Mouse (Mus musculus) heart, embryonic 10.5 days (tissue): ENCODE measurements around the gene Gapvd1. TPM values are rescaled to one million over a fixed set of nuclear protein-coding genes. Genes with fewer than 3 reads are reported as not detected.

ENCODE experiments used
- DNase-seq: peaks from one replicate; pipeline ENCODE4 v3.0.0-alpha.2; 2017; ENCODE audit warnings: low spot score
- H3K27ac ChIP-seq: fragments of 300-500 bp; sonication (generic); 2 replicates; pipeline ENCODE4 v1.5.1; 2016; ENCODE audit warnings: mild to moderate bottlenecking
- H3K27me3 ChIP-seq: fragments of 300-500 bp; sonication (generic); 2 replicates; pipeline ENCODE4 v1.6.1; 2016; ENCODE audit warnings: mild to moderate bottlenecking; ENCODE audit not compliant: poor library complexity, insufficient read depth, severe bottlenecking
- H3K36me3 ChIP-seq: fragments of 300-500 bp; sonication (generic); 2 replicates; pipeline ENCODE4 v1.6.1; 2016; ENCODE audit warnings: mild to moderate bottlenecking, moderate library complexity
- H3K4me1 ChIP-seq: fragments of 300-500 bp; sonication (generic); 2 replicates; pipeline ENCODE4 v1.6.1; 2016; ENCODE audit warnings: mild to moderate bottlenecking
- H3K4me3 ChIP-seq: fragments of 300-500 bp; sonication (generic); 2 replicates; pipeline ENCODE4 v1.5.1; 2016; ENCODE audit warnings: mild to moderate bottlenecking, moderate library complexity
- H3K9me3 ChIP-seq: fragments of 300-500 bp; sonication (generic); 2 replicates; pipeline ENCODE4 v1.6.1; 2016; ENCODE audit warnings: mild to moderate bottlenecking, moderate library complexity
- WGBS: fragments of 180-500 bp; shearing (Covaris S2); methylation state at CpG from one replicate; pipeline ENCODE4 v1.1.7; 2016; 5-methylcytosine and 5-hydroxymethylcytosine counted together
- polyA plus RNA-seq: library from polyadenylated mRNA; unstranded; fragments of >200 nt; fragmentation: Nextera tagmentation; extraction: Ambion mirVana; gene quantifications from 2 replicates; pipeline ENCODE4 v1.2.1, GENCODE M21; 2016

Gene Gapvd1
- polyA plus RNA-seq, 1 experiment from 2014 or later, result 63.7 TPM

GRCm38 (mm10) chr2:34790282-34790681 lies 35.2 kb upstream of the Gapvd1 start:
- Histone ChIP-seq H3K36me3 (peaks cover 55% of the 10 kb centered on the region), H3K4me1 (peaks cover 7% of the 10 kb centered on the region; the same call in 1 of the 2 replicates), H3K27ac (no peak overlapping the region), H3K27me3 (no peaks in the 10 kb centered on the region), H3K4me3 (no peak overlapping the region), H3K9me3 (no peaks in the 10 kb centered on the region)
- DNase-seq, result no peak
- 90% methylated on average over 8 of the region's 8 CpGs for WGBS

- H3K4me1 ChIP-seq, result peaks cover 14% of the 10 kb centered on the region; the same call in 1 of the 2 replicates
- H3K4me3 ChIP-seq, result no peak overlapping the region
- no peaks in the 10 kb centered on the region for H3K9me3 ChIP-seq
- DNase-seq, result no peak
- peaks cover 74% of the 10 kb centered on the region for H3K36me3 ChIP-seq
- H3K27me3 ChIP-seq, result no peaks in the 10 kb centered on the region
- WGBS, result 88% methylated on average over 2 of the region's 2 CpGs
- peak overlapping the region; percentile 32; the same call in 1 of the 2 replicates for H3K27ac ChIP-seq
Observed at GRCm38 (mm10) chr2:34784085-34784484, 29.1 kb upstream of the Gapvd1 start.

- peak overlapping the region; percentile 32 for H3K27ac ChIP-seq
- WGBS, result 50% methylated on average over 14 of the region's 14 CpGs
- H3K27me3 ChIP-seq, result no peaks in the 10 kb centered on the region
- H3K4me3 ChIP-seq, result no peak overlapping the region
- no peaks in the 10 kb centered on the region for H3K9me3 ChIP-seq
- peaks cover 7% of the 10 kb centered on the region; the same call in 1 of the 2 replicates for H3K4me1 ChIP-seq
- DNase-seq, result peak; percentile 93
- H3K36me3 ChIP-seq, result peaks cover 75% of the 10 kb centered on the region
Observed at GRCm38 (mm10) chr2:34783064-34784020, 28.3 kb upstream of the Gapvd1 start.

GRCm38 (mm10) chr2:34777237-34777868 lies 22.3 kb upstream of the Gapvd1 start:
- Histone ChIP-seq H3K27ac (no peak overlapping the region), H3K4me3 (no peak overlapping the region), H3K4me1 (peaks cover 26% of the 10 kb centered on the region), H3K9me3 (no peaks in the 10 kb centered on the region), H3K27me3 (no peaks in the 10 kb centered on the region), H3K36me3 (peaks cover 92% of the 10 kb centered on the region)
- no peak for DNase-seq
- WGBS, result 71% methylated on average over 1 of the region's 1 CpGs

- Histone ChIP-seq H3K27ac (no peak overlapping the region), H3K9me3 (no peaks in the 10 kb centered on the region), H3K36me3 (peaks cover 71% of the 10 kb centered on the region), H3K4me1 (peaks cover 32% of the 10 kb centered on the region), H3K4me3 (peak overlapping the region; percentile 100), H3K27me3 (no peaks in the 10 kb centered on the region)
- whole genome bisulfite sequencing, result 83% methylated on average over 6 of the region's 6 CpGs
- no peak for DNase-seq
Observed at GRCm38 (mm10) chr2:34774493-34774892, 19.5 kb upstream of the Gapvd1 start.

- Histone ChIP-seq H3K27me3 (no peaks in the 10 kb centered on the region), H3K9me3 (no peaks in the 10 kb centered on the region), H3K4me3 (peak overlapping the region; percentile 100), H3K4me1 (peaks cover 32% of the 10 kb centered on the region), H3K27ac (no peak overlapping the region), H3K36me3 (peaks cover 63% of the 10 kb centered on the region)
- 90% methylated on average over 4 of the region's 4 CpGs for WGBS
- DNase-seq, result no peak
Observed at GRCm38 (mm10) chr2:34773673-34774072, 18.6 kb upstream of the Gapvd1 start.

- 4% methylated on average over 50 of the region's 50 CpGs for WGBS
Observed at GRCm38 (mm10) chr2:34772252-34773235, 17.5 kb upstream of the Gapvd1 start.

GRCm38 (mm10) chr2:34771368-34772226 lies 16.6 kb upstream of the Gapvd1 start, which contains the start of gene Hspa5:
TSS of gene Hspa5 (plus strand) at chr2:34771970.
- under 1% methylated on average over 60 of the region's 60 CpGs for WGBS
- DNase-seq, result peak; percentile 100
- Histone ChIP-seq H3K36me3 (peaks cover 43% of the 10 kb centered on the region), H3K4me1 (peaks cover 32% of the 10 kb centered on the region), H3K9me3 (no peaks in the 10 kb centered on the region), H3K27me3 (no peaks in the 10 kb centered on the region), H3K27ac (peak within 1 kb of the TSS; percentile 99), H3K4me3 (peak within 1 kb of the TSS; percentile 100)

More at GRCm38 (mm10) chr2:34772252-34773235, 17.5 kb upstream of the Gapvd1 start:
- H3K9me3 ChIP-seq, result no peaks in the 10 kb centered on the region
- peaks cover 52% of the 10 kb centered on the region for H3K36me3 ChIP-seq
- H3K27me3 ChIP-seq, result no peaks in the 10 kb centered on the region
- peak overlapping the region; percentile 99 for H3K27ac ChIP-seq
- H3K4me1 ChIP-seq, result peaks cover 32% of the 10 kb centered on the region
- H3K4me3 ChIP-seq, result peak overlapping the region; percentile 100
- DNase-seq, result no peak

- no peak for DNase-seq
- H3K9me3 ChIP-seq, result no peaks in the 10 kb centered on the region
- peaks cover 32% of the 10 kb centered on the region for H3K4me1 ChIP-seq
- peak overlapping the region; percentile 96 for H3K27ac ChIP-seq
- H3K27me3 ChIP-seq, result no peaks in the 10 kb centered on the region
- peak overlapping the region; percentile 100 for H3K4me3 ChIP-seq
- peaks cover 37% of the 10 kb centered on the region for H3K36me3 ChIP-seq
- 3% methylated on average over 6 of the region's 6 CpGs for WGBS
Observed at GRCm38 (mm10) chr2:34770951-34771350, 15.9 kb upstream of the Gapvd1 start.

GRCm38 (mm10) chr2:34770049-34770448 lies 15.0 kb upstream of the Gapvd1 start:
- Histone ChIP-seq H3K27ac (no peak overlapping the region), H3K9me3 (no peaks in the 10 kb centered on the region), H3K4me3 (peak overlapping the region; percentile 100), H3K27me3 (no peaks in the 10 kb centered on the region), H3K36me3 (peaks cover 28% of the 10 kb centered on the region), H3K4me1 (peaks cover 23% of the 10 kb centered on the region)
- DNase-seq, result no peak
- 95% methylated on average over 2 of the region's 2 CpGs for WGBS

GRCm38 (mm10) chr2:34764801-34765200 lies 9.8 kb upstream of the Gapvd1 start:
- no peaks in the 10 kb centered on the region for H3K9me3 ChIP-seq
- no peak overlapping the region for H3K4me3 ChIP-seq
- no peak overlapping the region for H3K27ac ChIP-seq
- 92% methylated on average over 5 of the region's 12 CpGs for WGBS
- no peaks in the 10 kb centered on the region for H3K36me3 ChIP-seq
- no peak for DNase-seq
- H3K4me1 ChIP-seq, result no peaks in the 10 kb centered on the region
- no peaks in the 10 kb centered on the region for H3K27me3 ChIP-seq
